Mouse (Mus musculus): ENCODE results near the gene Uggt1. TPM values are rescaled to one million over a fixed set of nuclear protein-coding genes. Genes with fewer than 3 reads are reported as not detected.

The Uggt1 gene
- polyA plus RNA-seq, 1 experiment from 2014 or later: 54.7 TPM

- Histone ChIP-seq H3K4me3 (peak overlapping the region; percentile 6; the same call in 1 of the 2 replicates), H3K36me3 (no peaks in the 10 kb centered on the region), H3K27ac (0 out of 2 replicates have a peak overlapping the region, but pooled peaks have one; percentile 41), H3K4me2 (replicated peaks) (peak overlapping the region; percentile 43), H3K9ac (no peak overlapping the region), H3K4me1 (no peaks in the 10 kb centered on the region), H3K9me3 (0 out of 2 replicates have a peak, but pooled peaks cover 9% of the 10 kb centered on the region), H3K27me3 (peaks cover 26% of the 10 kb centered on the region)
- WGBS: 5% methylated on average over 25 of the region's 25 CpGs
- no peak for ATAC-seq (ENCODE audit: insufficient number of reproducible peaks, insufficient read depth, low FRiP score, low TSS enrichment)
Measured at GRCm38 (mm10) chr1:36254635-36255360, 10.3 kb upstream of the Uggt1 start.

- no peaks in the 10 kb centered on the region for H3K36me3 ChIP-seq
- 0 out of 2 replicates have a peak, but pooled peaks cover 6% of the 10 kb centered on the region for H3K9me3 ChIP-seq
- ATAC-seq (ENCODE audit: insufficient number of reproducible peaks, insufficient read depth, low FRiP score, low TSS enrichment): 0 out of 2 replicates have a peak, but pooled peaks have one; percentile 4
- no peaks in the 10 kb centered on the region for H3K4me1 ChIP-seq
- no peak overlapping the region for H3K4me3 ChIP-seq
- no peak overlapping the region for H3K27ac ChIP-seq
- peaks cover 26% of the 10 kb centered on the region for H3K27me3 ChIP-seq
- H3K9ac ChIP-seq: no peak overlapping the region
- H3K4me2 ChIP-seq (replicated peaks): no peak overlapping the region
- WGBS: 7% methylated on average over 6 of the region's 6 CpGs
Measured at GRCm38 (mm10) chr1:36252791-36253190, 8.3 kb upstream of the Uggt1 start.

- H3K4me2 ChIP-seq (replicated peaks): no peak overlapping the region
- ATAC-seq (ENCODE audit: insufficient number of reproducible peaks, insufficient read depth, low FRiP score, low TSS enrichment): no peak; the same call in 1 of the 2 replicates
- no peaks in the 10 kb centered on the region for H3K36me3 ChIP-seq
- H3K4me1 ChIP-seq: no peaks in the 10 kb centered on the region
- WGBS: 10% methylated on average over 9 of the region's 9 CpGs
- H3K27me3 ChIP-seq: peaks cover 23% of the 10 kb centered on the region
- no peak overlapping the region for H3K4me3 ChIP-seq
- H3K27ac ChIP-seq: no peak overlapping the region
- H3K9ac ChIP-seq: no peak overlapping the region
- H3K9me3 ChIP-seq: 0 out of 2 replicates have a peak, but pooled peaks cover 3% of the 10 kb centered on the region
Measured at GRCm38 (mm10) chr1:36251426-36251825, 6.9 kb upstream of the Uggt1 start.

- 59% methylated on average over 6 of the region's 6 CpGs for WGBS
- Histone ChIP-seq H3K4me2 (replicated peaks) (no peak overlapping the region), H3K27me3 (no peaks in the 10 kb centered on the region), H3K27ac (no peak overlapping the region), H3K9me3 (no peaks in the 10 kb centered on the region), H3K4me1 (peaks cover 11% of the 10 kb centered on the region), H3K9ac (no peak overlapping the region), H3K4me3 (no peak overlapping the region), H3K36me3 (no peaks in the 10 kb centered on the region)
- ATAC-seq (ENCODE audit: insufficient number of reproducible peaks, insufficient read depth, low FRiP score, low TSS enrichment): no peak
Measured at GRCm38 (mm10) chr1:36246688-36247087, 2.2 kb upstream of the Uggt1 start.

GRCm38 (mm10) chr1:36244828-36245215 lies 302 bp upstream of the Uggt1 start:
- Histone ChIP-seq H3K36me3 (no peaks in the 10 kb centered on the region), H3K9me3 (no peaks in the 10 kb centered on the region), H3K4me1 (peaks cover 11% of the 10 kb centered on the region), H3K4me3 (no peak overlapping the region), H3K27ac (no peak overlapping the region), H3K4me2 (replicated peaks) (no peak overlapping the region), H3K9ac (no peak overlapping the region), H3K27me3 (no peaks in the 10 kb centered on the region)
- 88% methylated on average over 4 of the region's 4 CpGs for WGBS
- no peak for ATAC-seq (ENCODE audit: insufficient number of reproducible peaks, insufficient read depth, low FRiP score, low TSS enrichment)

GRCm38 (mm10) chr1:36243447-36244057 lies 968 bp downstream of the Uggt1 start:
- peak overlapping the region; percentile 98 for H3K4me3 ChIP-seq
- H3K4me1 ChIP-seq: peaks cover 11% of the 10 kb centered on the region
- WGBS: 2% methylated on average over 21 of the region's 21 CpGs
- H3K27me3 ChIP-seq: no peaks in the 10 kb centered on the region
- no peak for ATAC-seq (ENCODE audit: insufficient number of reproducible peaks, insufficient read depth, low FRiP score, low TSS enrichment)
- H3K36me3 ChIP-seq: no peaks in the 10 kb centered on the region
- H3K4me2 ChIP-seq (replicated peaks): peak overlapping the region; percentile 85
- no peaks in the 10 kb centered on the region for H3K9me3 ChIP-seq
- H3K9ac ChIP-seq: peak overlapping the region; percentile 79
- H3K27ac ChIP-seq: peak overlapping the region; percentile 80

GRCm38 (mm10) chr1:36241903-36242429 lies 2.6 kb downstream of the Uggt1 start:
- Histone ChIP-seq H3K27me3 (no peaks in the 10 kb centered on the region), H3K4me2 (replicated peaks) (no peak overlapping the region), H3K36me3 (no peaks in the 10 kb centered on the region), H3K9me3 (no peaks in the 10 kb centered on the region), H3K4me1 (peaks cover 11% of the 10 kb centered on the region), H3K27ac (no peak overlapping the region), H3K4me3 (no peak overlapping the region), H3K9ac (no peak overlapping the region)
- WGBS: 88% methylated on average over 15 of the region's 15 CpGs
- no peak for ATAC-seq (ENCODE audit: insufficient number of reproducible peaks, insufficient read depth, low FRiP score, low TSS enrichment)

- no peak overlapping the region for H3K4me3 ChIP-seq
- no peak for ATAC-seq (ENCODE audit: insufficient number of reproducible peaks, insufficient read depth, low FRiP score, low TSS enrichment)
- peaks cover 11% of the 10 kb centered on the region for H3K4me1 ChIP-seq
- H3K4me2 ChIP-seq (replicated peaks): no peak overlapping the region
- H3K9me3 ChIP-seq: no peaks in the 10 kb centered on the region
- no peak overlapping the region for H3K9ac ChIP-seq
- WGBS: 42% methylated on average over 6 of the region's 6 CpGs
- no peak overlapping the region for H3K27ac ChIP-seq
- no peaks in the 10 kb centered on the region for H3K27me3 ChIP-seq
- no peaks in the 10 kb centered on the region for H3K36me3 ChIP-seq
Measured at GRCm38 (mm10) chr1:36240176-36240575, 4.3 kb downstream of the Uggt1 start.

GRCm38 (mm10) chr1:36239396-36239795 lies 5.1 kb downstream of the Uggt1 start:
- WGBS: 86% methylated on average over 10 of the region's 10 CpGs
- H3K36me3 ChIP-seq: no peaks in the 10 kb centered on the region
- H3K9ac ChIP-seq: no peak overlapping the region; the same call in 1 of the 2 replicates
- H3K4me1 ChIP-seq: peaks cover 11% of the 10 kb centered on the region
- no peak overlapping the region for H3K4me2 ChIP-seq (replicated peaks)
- no peak for ATAC-seq (ENCODE audit: insufficient number of reproducible peaks, insufficient read depth, low FRiP score, low TSS enrichment)
- no peak overlapping the region for H3K27ac ChIP-seq
- H3K9me3 ChIP-seq: no peaks in the 10 kb centered on the region
- no peaks in the 10 kb centered on the region for H3K27me3 ChIP-seq
- H3K4me3 ChIP-seq: no peak overlapping the region

GRCm38 (mm10) chr1:36235855-36236254 lies 8.7 kb downstream of the Uggt1 start:
- H3K27ac ChIP-seq: no peak overlapping the region
- 92% methylated on average over 2 of the region's 2 CpGs for WGBS
- no peaks in the 10 kb centered on the region for H3K9me3 ChIP-seq
- peaks cover 9% of the 10 kb centered on the region for H3K36me3 ChIP-seq
- no peaks in the 10 kb centered on the region for H3K27me3 ChIP-seq
- no peak overlapping the region for H3K9ac ChIP-seq
- no peak overlapping the region for H3K4me3 ChIP-seq
- no peak overlapping the region for H3K4me2 ChIP-seq (replicated peaks)
- no peak for ATAC-seq (ENCODE audit: insufficient number of reproducible peaks, insufficient read depth, low FRiP score, low TSS enrichment)
- no peaks in the 10 kb centered on the region for H3K4me1 ChIP-seq

- Histone ChIP-seq H3K27ac (no peak overlapping the region), H3K9ac (no peak overlapping the region), H3K4me2 (replicated peaks) (no peak overlapping the region), H3K36me3 (peaks cover 12% of the 10 kb centered on the region), H3K4me3 (no peak overlapping the region), H3K9me3 (no peaks in the 10 kb centered on the region), H3K4me1 (no peaks in the 10 kb centered on the region), H3K27me3 (no peaks in the 10 kb centered on the region)
- WGBS: 85% methylated on average over 9 of the region's 9 CpGs
- ATAC-seq (ENCODE audit: insufficient number of reproducible peaks, insufficient read depth, low FRiP score, low TSS enrichment): no peak
Measured at GRCm38 (mm10) chr1:36235057-36235639, 9.4 kb downstream of the Uggt1 start.

All from embryonic facial prominence, embryonic 12.5 days (tissue).